Mouse (Mus musculus): ENCODE measurements around the gene Ifrd2.

DNA sequence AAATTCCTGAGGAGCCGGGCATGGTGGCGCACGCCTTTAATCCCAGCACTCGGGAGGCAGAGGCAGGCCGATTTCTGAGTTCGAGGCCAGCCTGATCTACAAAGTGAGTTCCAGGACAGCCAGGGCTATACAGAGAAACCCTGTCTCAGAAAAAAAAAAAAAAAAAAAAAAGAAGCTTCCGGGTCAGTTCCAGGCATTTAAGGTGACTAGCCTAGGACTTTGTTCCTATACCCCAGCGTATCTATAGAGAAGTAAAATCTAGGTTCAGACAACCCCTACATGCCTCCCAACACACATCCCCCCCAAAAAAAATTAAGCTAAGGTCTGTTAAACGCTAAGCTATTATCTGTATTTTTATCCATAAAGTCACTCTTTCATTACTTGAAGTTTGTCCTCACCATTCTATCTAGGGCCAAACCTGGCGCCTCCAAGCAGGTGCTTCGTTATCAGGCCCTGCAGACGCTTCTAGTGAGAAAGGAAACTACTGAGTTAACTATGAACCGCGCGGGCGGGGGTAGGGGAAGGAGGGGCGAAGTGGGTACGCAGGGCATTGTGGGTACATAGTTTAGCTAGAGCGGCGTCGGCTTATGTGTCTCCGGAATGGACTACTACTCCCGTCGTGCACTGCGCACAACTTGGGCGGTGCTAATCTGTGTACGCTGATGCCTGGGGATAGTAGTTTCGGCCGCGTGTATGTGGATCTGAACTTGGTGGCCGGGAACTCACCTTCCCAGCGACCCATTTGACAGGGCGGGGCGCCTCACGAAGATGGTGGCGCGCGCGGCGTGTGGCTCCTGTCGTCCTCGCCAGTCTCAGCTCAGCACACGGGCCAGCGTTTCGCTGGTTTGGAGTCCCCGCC is at the start of gene Ifrd2:
- TF ChIP-seq POLR2A (IDR thresholded peaks at IDR 0.05; ENCODE audit: control insufficient read depth, extremely low read depth, insufficient read depth, low read length, poor library complexity) = peak; percentile 59
- 0 out of 2 replicates have a peak, but pooled peaks have one; percentile 36 for TF ChIP-seq CTCF (IDR thresholded peaks at IDR 0.05; ENCODE audit: borderline replicate concordance, control insufficient read depth, extremely low read depth, insufficient read depth, low read length, poor library complexity)

Measured in thymus, adult 2 months (tissue).